Mouse (Mus musculus) neural tube, embryonic 15.5 days (tissue): ENCODE measurements around the gene Col27a1. TPM values are rescaled to one million over a fixed set of nuclear protein-coding genes. Genes with fewer than 3 reads are reported as not detected.
A peak's percentile ranks its signal among the peaks of the same experiment; 100 is the strongest.

Experiments used
- ATAC-seq: fragments of 200-750 bp; cut with Nextera tagmentation; 2 replicates; pipeline ENCODE4 v1.8.0; 2017; ENCODE audit warnings: mild to moderate bottlenecking, moderate TSS enrichment, moderate library complexity; ENCODE audit not compliant: low FRiP score
- H3K27ac ChIP-seq: fragments of 300-500 bp; sonication (generic); replicated peaks from 2 replicates; pipeline ENCODE4 v1.5.1; 2015; ENCODE audit warnings: mild to moderate bottlenecking, inconsistent platforms
- H3K27me3 ChIP-seq: fragments of 300-500 bp; sonication (generic); replicated peaks from 2 replicates; pipeline ENCODE4 v1.6.1; 2015; ENCODE audit warnings: inconsistent platforms
- H3K36me3 ChIP-seq: fragments of 300-500 bp; sonication (generic); 2 replicates; pipeline ENCODE4 v1.6.1; 2015; ENCODE audit warnings: inconsistent platforms
- H3K4me1 ChIP-seq: fragments of 300-500 bp; sonication (generic); 2 replicates; pipeline ENCODE4 v1.6.1; 2015; ENCODE audit warnings: inconsistent platforms
- H3K4me2 ChIP-seq: fragments of 300-500 bp; sonication (generic); 2 replicates; pipeline ENCODE4 v1.6.1; 2015; ENCODE audit warnings: inconsistent platforms, mild to moderate bottlenecking, moderate library complexity
- H3K4me3 ChIP-seq: fragments of 300-500 bp; sonication (generic); replicated peaks from 2 replicates; pipeline ENCODE4 v1.5.1; 2015; ENCODE audit warnings: mild to moderate bottlenecking, inconsistent platforms
- H3K9ac ChIP-seq: fragments of 300-500 bp; sonication (generic); replicated peaks from 2 replicates; pipeline ENCODE4 v1.6.1; 2015; ENCODE audit warnings: mild to moderate bottlenecking, inconsistent platforms
- H3K9me3 ChIP-seq: fragments of 300-500 bp; sonication (generic); replicated peaks from 2 replicates; pipeline ENCODE4 v1.6.1; 2016; ENCODE audit warnings: inconsistent platforms
- WGBS: fragments of 180-500 bp; shearing (Covaris S2); methylation state at CpG from one replicate; pipeline ENCODE4 v1.1.7; 2015; ENCODE audit warnings: mixed read lengths; 5-methylcytosine and 5-hydroxymethylcytosine counted together
- polyA plus RNA-seq: library from polyadenylated mRNA; unstranded; fragments of >200 nt; fragmentation: Nextera tagmentation; extraction: Ambion mirVana; gene quantifications from 2 replicates; pipeline ENCODE4 v1.2.1, GENCODE M21; 2015

The Col27a1 gene
- polyA plus RNA-seq, 1 experiment from 2014 or later = 2.8 TPM

DNA sequence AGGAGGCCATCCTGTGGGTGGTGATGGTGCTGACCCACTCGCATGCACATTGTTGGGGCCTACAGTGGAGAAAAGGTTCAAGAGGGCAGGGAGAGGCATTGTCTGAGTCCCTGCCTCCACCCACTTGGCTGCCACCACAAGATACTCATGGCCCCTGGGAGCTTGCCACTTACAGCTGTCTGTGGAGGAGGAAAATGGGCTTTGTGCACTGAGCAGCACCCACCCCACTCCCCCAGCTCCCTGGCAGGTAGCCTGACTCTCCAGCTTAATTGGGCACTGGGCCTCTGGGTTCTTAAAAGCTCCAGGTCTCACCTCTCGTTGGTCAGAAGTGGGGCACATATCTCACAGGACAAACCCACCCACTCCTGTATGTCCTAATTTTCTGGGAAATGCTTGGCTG is 76.3 kb downstream of the Col27a1 start:
- no peaks in the 10 kb centered on the region for H3K27me3 ChIP-seq
- 0 out of 2 replicates have a peak overlapping the region, but pooled peaks have one; percentile 48 for H3K27ac ChIP-seq
- WGBS = 71% methylated on average over 2 of the region's 2 CpGs
- H3K4me1 ChIP-seq = peaks cover 26% of the 10 kb centered on the region
- H3K9ac ChIP-seq = no peak overlapping the region
- no peak for ATAC-seq
- H3K9me3 ChIP-seq = no peaks in the 10 kb centered on the region
- H3K4me2 ChIP-seq = no peak overlapping the region
- H3K4me3 ChIP-seq = no peak overlapping the region
- H3K36me3 ChIP-seq = no peaks in the 10 kb centered on the region

DNA sequence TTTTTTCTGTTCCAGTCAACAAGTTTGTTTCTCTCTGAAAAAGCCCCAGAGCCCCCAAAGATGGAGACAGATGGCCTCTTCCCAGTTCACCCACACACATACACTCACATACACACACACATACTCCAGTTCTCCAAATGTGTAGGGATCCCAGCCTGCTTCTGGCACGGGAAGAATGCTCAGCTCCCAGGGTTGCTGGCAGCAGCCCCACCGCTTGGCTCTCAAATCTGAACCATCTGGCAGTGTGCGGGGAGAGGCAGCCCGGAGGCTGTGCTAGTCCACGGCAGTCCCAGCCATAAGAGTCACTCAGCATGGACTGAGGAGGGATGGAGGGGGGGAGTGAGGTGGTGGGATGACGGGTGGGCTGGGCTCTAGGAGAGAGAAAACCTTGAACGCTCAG is 77.3 kb downstream of the Col27a1 start:
- ATAC-seq = peak; percentile 90
- peak overlapping the region; percentile 54 for H3K27ac ChIP-seq

DNA sequence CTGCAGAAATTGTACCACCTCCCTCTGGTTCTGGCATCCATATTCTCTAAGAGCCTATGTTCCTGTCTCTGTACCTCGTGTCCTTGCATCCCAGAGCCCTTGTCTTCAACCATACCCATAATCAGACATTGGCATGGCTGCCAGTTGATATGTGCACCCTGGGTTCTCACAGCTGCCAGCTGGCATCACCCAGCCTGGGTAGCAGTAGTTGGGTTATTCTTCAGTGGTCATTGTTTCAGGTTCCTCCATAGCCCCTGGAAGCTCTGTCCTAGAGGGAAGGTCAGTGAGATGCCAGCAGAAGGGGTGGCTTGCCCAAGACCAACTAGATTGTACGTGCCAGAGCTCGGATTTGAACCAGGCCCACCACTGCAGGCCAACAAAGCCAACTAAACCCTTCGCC is 77.9 kb downstream of the Col27a1 start:
- 92% methylated on average over 4 of the region's 4 CpGs for WGBS
- peak overlapping the region; percentile 54 for H3K27ac ChIP-seq
- ATAC-seq = 0 out of 2 replicates have a peak, but pooled peaks have one; percentile 2

More for the DNA sequence above, 77.3 kb downstream of the Col27a1 start:
- Histone ChIP-seq H3K36me3 (no peaks in the 10 kb centered on the region), H3K4me2 (no peak overlapping the region), H3K9ac (no peak overlapping the region), H3K4me1 (peaks cover 26% of the 10 kb centered on the region), H3K4me3 (no peak overlapping the region), H3K27me3 (no peaks in the 10 kb centered on the region), H3K9me3 (no peaks in the 10 kb centered on the region)
- 37% methylated on average over 7 of the region's 7 CpGs for WGBS

DNA sequence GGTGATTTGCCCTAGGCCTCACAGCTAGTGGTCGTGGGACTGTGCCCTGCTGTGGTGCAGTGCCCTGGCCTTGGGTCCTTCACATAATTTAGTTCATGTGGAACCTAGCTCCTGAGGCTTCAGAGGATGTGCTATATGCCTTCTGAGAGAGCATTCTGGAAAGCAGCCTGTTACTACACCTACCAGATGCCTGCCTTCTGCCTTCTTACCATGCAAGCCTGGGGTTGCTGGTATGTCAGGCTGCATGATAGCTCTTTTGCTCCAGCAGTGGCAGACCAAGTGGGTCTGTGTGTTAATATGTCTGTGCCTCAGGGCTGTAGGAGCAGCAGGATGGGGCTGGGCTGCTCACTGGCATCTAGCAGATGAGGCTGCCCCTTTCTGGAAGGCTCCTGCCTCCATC is 81.8 kb downstream of the Col27a1 start:
- 78% methylated on average over 1 of the region's 1 CpGs for WGBS
- Histone ChIP-seq H3K4me2 (no peak overlapping the region), H3K9me3 (no peaks in the 10 kb centered on the region), H3K4me3 (no peak overlapping the region), H3K27ac (no peak overlapping the region), H3K4me1 (peaks cover 13% of the 10 kb centered on the region), H3K36me3 (no peaks in the 10 kb centered on the region), H3K27me3 (no peaks in the 10 kb centered on the region), H3K9ac (no peak overlapping the region)
- no peak for ATAC-seq

More for the DNA sequence above, 77.9 kb downstream of the Col27a1 start:
- Histone ChIP-seq H3K4me3 (no peak overlapping the region), H3K4me2 (no peak overlapping the region), H3K9ac (no peak overlapping the region), H3K27me3 (no peaks in the 10 kb centered on the region), H3K4me1 (peaks cover 26% of the 10 kb centered on the region), H3K9me3 (no peaks in the 10 kb centered on the region), H3K36me3 (no peaks in the 10 kb centered on the region)

DNA sequence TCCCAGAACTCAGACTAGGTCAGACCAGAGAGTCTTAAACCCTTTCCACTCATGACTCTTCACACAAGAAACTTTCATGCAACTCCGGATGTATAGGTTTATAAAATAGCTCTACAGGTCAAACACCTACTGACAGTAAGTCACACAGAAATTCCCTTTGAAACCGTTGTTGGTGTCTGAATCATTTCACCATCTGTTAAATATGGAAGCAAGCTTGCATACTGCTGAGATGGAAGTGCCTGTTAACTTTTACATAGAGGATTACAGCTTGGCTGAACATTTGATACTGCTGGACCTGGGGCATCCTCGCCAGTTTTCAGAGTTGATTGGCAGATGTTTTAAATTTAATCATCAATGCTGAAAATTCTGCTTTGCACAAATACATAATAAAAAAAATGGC is 82.5 kb downstream of the Col27a1 start:
- Histone ChIP-seq H3K36me3 (no peaks in the 10 kb centered on the region), H3K27ac (no peak overlapping the region), H3K9ac (no peak overlapping the region), H3K27me3 (no peaks in the 10 kb centered on the region), H3K4me3 (no peak overlapping the region), H3K4me1 (peaks cover 7% of the 10 kb centered on the region), H3K4me2 (no peak overlapping the region), H3K9me3 (no peaks in the 10 kb centered on the region)
- WGBS = 75% methylated on average over 3 of the region's 3 CpGs
- ATAC-seq = no peak

DNA sequence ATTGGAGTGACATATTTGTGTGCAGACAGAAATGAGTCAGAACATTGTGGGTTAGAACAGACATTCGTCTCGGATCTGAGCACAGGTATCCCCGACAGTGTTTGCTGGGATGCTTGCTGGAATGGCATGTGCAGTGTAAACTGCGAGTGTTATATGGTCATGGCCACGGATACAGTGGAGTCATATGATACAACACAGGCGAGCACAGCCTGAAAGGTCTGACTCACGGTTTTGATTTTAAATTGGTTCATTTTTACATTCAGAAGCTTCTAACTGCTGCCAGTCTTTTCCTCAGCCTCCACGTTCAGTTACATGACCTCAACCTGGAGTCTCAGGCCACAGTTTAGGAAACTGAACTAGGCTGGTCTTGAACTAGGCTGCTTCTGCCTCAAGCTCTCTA is 83.1 kb downstream of the Col27a1 start:
- Histone ChIP-seq H3K4me3 (no peak overlapping the region), H3K9me3 (no peaks in the 10 kb centered on the region), H3K36me3 (no peaks in the 10 kb centered on the region), H3K9ac (no peak overlapping the region), H3K27me3 (no peaks in the 10 kb centered on the region), H3K27ac (no peak overlapping the region), H3K4me1 (peaks cover under 1% of the 10 kb centered on the region; the same call in 1 of the 2 replicates), H3K4me2 (no peak overlapping the region)
- 88% methylated on average over 8 of the region's 8 CpGs for WGBS
- no peak for ATAC-seq

DNA sequence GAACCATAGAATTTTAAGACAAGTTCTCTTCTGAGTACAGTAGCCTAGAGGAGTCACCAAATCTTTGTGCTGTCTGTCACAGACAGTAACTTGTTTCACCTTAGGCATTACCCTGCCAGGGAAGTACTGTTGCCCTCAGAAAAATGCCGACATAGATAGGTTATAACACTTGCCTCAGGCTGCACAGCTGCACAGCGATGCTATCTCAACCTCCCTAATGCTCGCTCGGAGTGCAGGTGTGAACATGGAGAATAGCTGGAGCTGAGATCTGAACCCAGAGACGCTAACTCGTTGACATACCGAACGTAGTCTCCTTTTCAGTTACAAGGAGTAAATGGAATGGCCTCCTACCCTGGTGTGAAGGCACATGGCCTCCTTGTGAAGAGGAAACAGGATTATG is 84.4 kb downstream of the Col27a1 start:
- no peak for ATAC-seq
- WGBS = 91% methylated on average over 8 of the region's 8 CpGs

DNA sequence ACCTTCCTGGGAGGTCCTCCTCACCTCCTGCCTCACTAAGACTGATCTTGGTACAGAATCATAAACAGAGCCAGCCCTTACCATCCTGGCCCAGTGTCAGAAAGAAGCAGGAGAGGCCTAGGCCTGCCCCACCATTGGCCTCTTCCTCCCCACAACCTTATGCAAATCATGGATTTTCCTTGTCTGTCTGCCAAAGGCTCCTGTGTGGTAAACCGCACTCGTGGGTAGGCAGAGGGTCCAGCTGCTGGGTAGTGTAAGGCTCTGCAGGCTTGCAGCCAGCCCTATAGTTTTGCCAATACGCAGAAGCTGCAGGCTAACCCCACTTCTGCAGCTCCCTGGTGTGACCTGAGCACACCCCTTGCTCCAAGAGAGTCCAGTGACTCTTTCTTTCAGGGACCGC is 88.8 kb downstream of the Col27a1 start:
- 55% methylated on average over 4 of the region's 4 CpGs for WGBS
- 0 out of 2 replicates have a peak, but pooled peaks have one; percentile 26 for ATAC-seq
- H3K27ac ChIP-seq = no peak overlapping the region

More for the DNA sequence above, 84.4 kb downstream of the Col27a1 start:
- Histone ChIP-seq H3K9ac (no peak overlapping the region), H3K4me1 (0 out of 2 replicates have a peak, but pooled peaks cover 4% of the 10 kb centered on the region), H3K9me3 (no peaks in the 10 kb centered on the region), H3K4me3 (no peak overlapping the region), H3K4me2 (no peak overlapping the region), H3K36me3 (no peaks in the 10 kb centered on the region), H3K27ac (no peak overlapping the region), H3K27me3 (no peaks in the 10 kb centered on the region)

DNA sequence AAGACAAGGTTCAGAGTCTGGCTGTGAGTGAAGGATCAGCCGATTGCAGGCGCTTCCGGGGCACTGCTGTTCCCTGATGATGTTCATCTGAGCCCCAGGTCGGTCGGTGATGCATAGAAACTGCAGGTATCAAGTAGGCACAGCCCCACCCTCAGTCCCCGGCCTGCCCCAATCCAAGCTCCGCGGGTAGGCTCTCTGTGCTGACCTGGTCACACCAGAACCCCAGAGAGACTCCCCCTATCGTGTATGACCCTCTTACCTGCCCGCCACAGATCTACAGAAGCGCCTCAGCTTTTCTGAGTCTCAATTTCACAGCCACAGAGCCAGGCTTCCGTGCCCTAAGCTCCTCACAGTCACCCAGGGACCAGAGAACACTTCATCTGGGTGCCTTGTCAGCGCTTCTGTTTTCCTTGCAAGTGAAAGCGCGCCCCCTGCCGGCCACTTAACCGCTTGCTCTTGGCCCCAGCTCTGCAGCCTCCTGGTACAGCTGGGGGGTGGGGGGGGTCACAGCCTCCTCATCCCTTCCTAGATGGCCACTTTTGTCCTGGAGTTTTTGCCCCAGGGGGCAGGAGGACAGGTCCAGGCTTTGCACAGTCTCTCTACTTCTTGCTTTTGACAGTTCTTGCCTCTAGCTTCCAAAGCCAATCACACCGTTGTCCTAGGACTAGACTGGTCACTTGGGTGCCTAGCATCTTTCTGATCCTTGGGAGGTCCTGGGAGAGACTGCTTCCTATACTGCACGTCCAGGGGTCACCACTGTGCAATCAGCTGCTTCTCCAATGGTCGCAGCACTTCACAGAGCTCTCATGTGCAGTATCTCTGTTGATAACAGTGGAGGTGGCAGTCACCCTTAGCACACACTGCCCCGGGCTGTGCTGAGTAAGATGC is 93.6 kb downstream of the Col27a1 start:
- no peaks in the 10 kb centered on the region for H3K36me3 ChIP-seq
- no peak overlapping the region for H3K9ac ChIP-seq
- H3K4me1 ChIP-seq = peaks cover 7% of the 10 kb centered on the region; the same call in 1 of the 2 replicates
- no peak overlapping the region for H3K27ac ChIP-seq
- ATAC-seq = peak; percentile 68
- WGBS = 36% methylated on average over 21 of the region's 21 CpGs
- no peak overlapping the region for H3K4me3 ChIP-seq
- H3K9me3 ChIP-seq = no peaks in the 10 kb centered on the region
- H3K27me3 ChIP-seq = no peaks in the 10 kb centered on the region
- H3K4me2 ChIP-seq = no peak overlapping the region

More for the DNA sequence above, 88.8 kb downstream of the Col27a1 start:
- Histone ChIP-seq H3K9me3 (no peaks in the 10 kb centered on the region), H3K9ac (no peak overlapping the region), H3K27me3 (no peaks in the 10 kb centered on the region), H3K4me2 (no peak overlapping the region), H3K36me3 (no peaks in the 10 kb centered on the region), H3K4me3 (no peak overlapping the region), H3K4me1 (peaks cover 8% of the 10 kb centered on the region; the same call in 1 of the 2 replicates)

DNA sequence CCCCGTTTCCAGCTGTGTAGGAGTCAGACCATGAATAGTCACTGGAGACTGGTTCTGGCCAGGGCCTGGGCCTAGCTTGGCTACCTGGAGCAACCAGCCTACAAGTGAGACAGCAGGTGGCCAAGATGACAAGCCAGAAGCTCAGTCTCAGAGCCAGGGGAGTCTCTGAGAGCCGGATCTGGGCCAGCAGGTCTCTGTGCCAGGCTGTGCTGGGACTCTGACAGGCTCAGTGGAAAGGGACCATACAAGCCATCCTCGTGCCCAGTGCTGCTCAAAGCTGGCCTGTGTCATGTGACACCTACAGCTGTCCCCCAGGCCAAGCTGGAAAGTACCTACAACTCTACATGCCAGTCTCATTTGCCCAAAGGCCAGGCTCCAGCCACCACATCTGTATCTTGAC is 94.5 kb downstream of the Col27a1 start:
- Histone ChIP-seq H3K4me2 (no peak overlapping the region), H3K27me3 (no peaks in the 10 kb centered on the region), H3K9me3 (no peaks in the 10 kb centered on the region), H3K9ac (no peak overlapping the region), H3K36me3 (no peaks in the 10 kb centered on the region), H3K4me1 (peaks cover 4% of the 10 kb centered on the region; the same call in 1 of the 2 replicates), H3K4me3 (no peak overlapping the region), H3K27ac (no peak overlapping the region)
- 72% methylated on average over 3 of the region's 3 CpGs for WGBS
- ATAC-seq = no peak

DNA sequence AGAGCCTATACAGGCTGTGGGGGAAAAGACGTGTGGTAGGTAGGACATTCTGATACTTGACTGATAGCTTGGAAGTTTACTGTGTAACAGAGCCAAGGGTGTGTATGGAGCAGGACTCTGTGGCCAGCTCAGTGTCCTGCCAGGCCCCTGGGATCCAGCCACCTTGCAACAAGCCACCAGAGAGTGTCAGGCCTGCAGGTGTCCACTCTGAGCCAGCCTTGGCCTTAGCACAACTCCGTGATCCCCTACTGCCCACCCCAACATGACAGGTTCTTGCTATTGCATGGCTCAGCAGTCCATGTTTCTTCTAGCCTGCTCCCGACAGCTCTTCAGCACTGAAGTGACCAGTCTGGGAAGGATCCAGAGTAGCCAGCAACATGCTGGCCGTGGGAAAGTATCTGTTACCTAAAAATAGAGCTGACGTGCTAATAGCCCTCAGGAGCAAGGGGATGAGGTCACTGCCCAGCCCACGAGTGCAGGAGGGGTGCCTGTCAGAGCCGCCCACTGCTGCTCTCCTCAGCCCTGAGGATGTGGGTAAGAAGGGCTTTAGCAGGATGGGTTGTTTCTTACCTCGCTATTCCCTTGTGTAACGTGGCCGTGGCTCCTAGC is 96.5 kb downstream of the Col27a1 start:
- ATAC-seq = no peak
- 70% methylated on average over 10 of the region's 10 CpGs for WGBS
- Histone ChIP-seq H3K4me1 (peaks cover 4% of the 10 kb centered on the region; the same call in 1 of the 2 replicates), H3K9ac (no peak overlapping the region), H3K36me3 (no peaks in the 10 kb centered on the region), H3K4me2 (no peak overlapping the region), H3K4me3 (no peak overlapping the region), H3K27me3 (no peaks in the 10 kb centered on the region), H3K27ac (no peak overlapping the region), H3K9me3 (no peaks in the 10 kb centered on the region)

DNA sequence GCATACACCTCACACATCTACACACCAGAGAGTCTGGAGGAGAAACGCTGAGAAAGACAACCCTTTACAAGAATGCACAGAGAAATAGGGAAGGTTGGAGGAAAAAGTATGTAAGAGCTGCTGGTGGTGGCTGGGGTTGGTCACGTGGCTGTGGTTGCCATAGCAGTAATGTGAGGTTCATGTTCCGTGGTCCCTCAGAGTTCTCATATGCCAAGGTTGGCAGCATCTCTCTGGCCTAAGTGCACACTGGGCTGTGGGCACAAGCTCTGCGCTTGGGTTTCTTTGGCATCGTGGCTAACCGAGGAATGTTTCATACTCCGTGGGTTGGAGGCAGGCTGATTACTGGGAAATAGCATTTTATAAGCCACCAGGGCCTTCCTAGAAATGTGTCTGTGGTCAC is 97.6 kb downstream of the Col27a1 start:
- Histone ChIP-seq H3K9me3 (no peaks in the 10 kb centered on the region), H3K36me3 (no peaks in the 10 kb centered on the region), H3K27ac (no peak overlapping the region), H3K9ac (no peak overlapping the region), H3K4me3 (no peak overlapping the region), H3K4me2 (no peak overlapping the region), H3K4me1 (peaks cover 4% of the 10 kb centered on the region; the same call in 1 of the 2 replicates), H3K27me3 (no peaks in the 10 kb centered on the region)
- WGBS = 85% methylated on average over 7 of the region's 7 CpGs
- no peak for ATAC-seq
